Mouse (Mus musculus) cerebellum, adult 2 months (tissue): ENCODE measurements around the gene Ednrb. TPM values are rescaled to one million over a fixed set of nuclear protein-coding genes. Genes with fewer than 3 reads are reported as not detected.

Experiments
- DNase-seq, 2 experiments: peaks; one replicate each; pipeline ENCODE4 v3.0.0; 2021
- H3K27ac ChIP-seq: fragments of 200-500 bp; 2 replicates; pipeline ENCODE4 v1.5.1; 2012; ENCODE audit warnings: low read length, control low read depth, inconsistent platforms; ENCODE audit not compliant: insufficient read depth
- H3K27me3 ChIP-seq: fragments of 200-500 bp; 2 replicates; pipeline ENCODE4 v1.6.1; 2012; ENCODE audit warnings: inconsistent platforms, mild to moderate bottlenecking, low read length, moderate library complexity; ENCODE audit not compliant: control insufficient read depth, insufficient read depth
- H3K4me1 ChIP-seq: fragments of 200-500 bp; 2 replicates; pipeline ENCODE4 v1.6.1; 2011; ENCODE audit warnings: low read length; ENCODE audit not compliant: control insufficient read depth, insufficient read depth
- H3K4me3 ChIP-seq: fragments of 200-500 bp; replicated peaks from 2 replicates; pipeline ENCODE3; 2011; ENCODE audit warnings: mild to moderate bottlenecking, low read depth, low read length, control low read depth; ENCODE audit not compliant: insufficient read depth
- CTCF ChIP-seq: fragments of 200-500 bp; IDR thresholded peaks from 2 replicates; pipeline ENCODE4 v1.5.1; 2011; ENCODE audit warnings: low read depth, mild to moderate bottlenecking, control low read depth, low read length, moderate library complexity, borderline replicate concordance; ENCODE audit not compliant: insufficient read depth
- POLR2A ChIP-seq: fragments of 200-500 bp; IDR thresholded peaks from 2 replicates; pipeline ENCODE4 v1.6.1; 2011; ENCODE audit warnings: low read length, control low read depth, borderline replicate concordance; ENCODE audit not compliant: insufficient read depth
- WGBS: fragments of 180-500 bp; shearing (Covaris S2); methylation state at CpG from one replicate; pipeline ENCODE4 v1.1.7; 2018; 5-methylcytosine and 5-hydroxymethylcytosine counted together
- polyA plus RNA-seq: library from polyadenylated mRNA; depleted of rRNA; stranded (reverse); fragments of >200 nt; gene quantifications from 2 replicates; pipeline ENCODE4 v1.2.3, GENCODE M21; 2012

Ednrb gene
- polyA plus RNA-seq, 1 experiment = 53.5 TPM

DNA sequence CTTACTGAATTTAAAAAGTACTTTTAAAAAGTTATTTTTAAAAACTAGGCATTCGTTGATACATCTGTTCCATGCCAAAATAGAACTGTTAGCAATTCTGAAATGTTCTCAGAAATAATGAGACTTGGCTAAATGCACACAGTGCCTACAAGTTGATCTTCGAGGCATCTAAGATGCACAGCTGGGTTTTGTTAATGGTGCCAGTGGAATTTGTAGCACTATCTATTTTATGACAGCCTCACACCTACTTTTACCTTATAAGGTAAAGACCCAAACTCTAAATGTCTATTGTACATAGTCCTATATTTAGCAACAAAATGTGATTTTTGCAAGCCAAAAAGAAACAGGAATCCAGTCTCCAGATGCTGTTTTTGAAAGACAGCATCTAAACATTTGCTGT lies 21.0 kb upstream of the Ednrb start:
- no peak overlapping the region for H3K4me3 ChIP-seq
- no peaks in the 10 kb centered on the region for H3K27me3 ChIP-seq
- no peak for DNase-seq
- no peaks in the 10 kb centered on the region for H3K4me1 ChIP-seq
- no peak for TF ChIP-seq POLR2A
- no peak for TF ChIP-seq CTCF
- no peak overlapping the region for H3K27ac ChIP-seq
- WGBS = 64% methylated on average over 2 of the region's 2 CpGs

- TF ChIP-seq POLR2A (no peak), CTCF (no peak)
- no peak overlapping the region for H3K27ac ChIP-seq
- 44% methylated on average over 7 of the region's 7 CpGs for WGBS
- no peak overlapping the region for H3K4me3 ChIP-seq
- no peaks in the 10 kb centered on the region for H3K4me1 ChIP-seq
- DNase-seq = no peak
- no peaks in the 10 kb centered on the region for H3K27me3 ChIP-seq
Measured at GRCm38 (mm10) chr14:103850071-103850845, 6.1 kb upstream of the Ednrb start.

DNA sequence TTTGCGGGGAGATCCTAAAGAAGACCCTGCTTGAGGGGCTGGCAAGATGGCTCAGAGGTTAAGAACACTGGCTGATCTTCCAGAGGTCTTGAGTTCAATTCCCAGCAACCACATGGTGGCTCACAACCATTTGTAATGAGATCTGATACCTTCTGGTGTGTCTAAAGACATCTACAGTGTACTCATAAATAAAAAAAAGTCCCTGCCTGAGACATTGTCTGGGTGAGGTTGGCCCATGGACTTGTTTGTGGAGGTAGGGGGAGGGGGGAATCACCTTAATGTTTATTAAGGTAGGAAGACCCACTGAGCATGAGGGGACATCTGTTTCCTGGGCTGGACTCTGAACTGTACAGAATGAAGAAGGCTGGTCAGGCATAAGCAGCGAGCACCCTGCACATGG lies 1.5 kb upstream of the Ednrb start:
- Histone ChIP-seq H3K27ac (no peak overlapping the region), H3K4me3 (no peak overlapping the region), H3K27me3 (no peaks in the 10 kb centered on the region; the same call in 1 of the 2 replicates), H3K4me1 (no peaks in the 10 kb centered on the region; the same call in 1 of the 2 replicates)
- no peak for DNase-seq
- TF ChIP-seq POLR2A (no peak), CTCF (no peak)
- 97% methylated on average over 2 of the region's 2 CpGs for WGBS

DNA sequence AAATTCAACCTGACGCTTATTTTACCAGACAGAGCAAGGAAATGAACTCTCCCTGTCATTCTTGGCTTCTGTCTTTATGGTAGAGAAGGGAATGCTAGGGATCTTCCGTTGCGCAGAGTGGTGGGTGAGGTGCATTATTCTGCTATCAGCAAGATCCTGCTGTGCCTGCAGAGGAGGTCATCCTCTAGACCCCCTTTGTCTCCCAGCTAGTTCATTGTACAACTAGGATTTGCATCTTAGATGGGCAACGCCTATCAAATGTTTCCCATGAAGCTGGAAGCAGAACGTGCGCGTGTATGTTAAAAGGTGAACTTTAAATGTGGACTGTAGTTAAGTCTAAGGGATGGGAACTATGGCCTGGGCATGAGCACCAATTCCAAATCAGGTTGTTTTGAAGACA lies 742 bp upstream of the Ednrb start:
- 73% methylated on average over 7 of the region's 7 CpGs for WGBS
- no peaks in the 10 kb centered on the region; the same call in 1 of the 2 replicates for H3K4me1 ChIP-seq
- no peak overlapping the region for H3K27ac ChIP-seq
- no peak for DNase-seq
- no peaks in the 10 kb centered on the region; the same call in 1 of the 2 replicates for H3K27me3 ChIP-seq
- TF ChIP-seq POLR2A = no peak
- TF ChIP-seq CTCF = no peak
- H3K4me3 ChIP-seq = no peak overlapping the region

- no peak overlapping the region for H3K27ac ChIP-seq
- under 1% methylated on average over 30 of the region's 30 CpGs for WGBS
- no peaks in the 10 kb centered on the region; the same call in 1 of the 2 replicates for H3K4me1 ChIP-seq
- no peaks in the 10 kb centered on the region; the same call in 1 of the 2 replicates for H3K27me3 ChIP-seq
- peak; percentile 15 to 18 for DNase-seq
- peak overlapping the region; percentile 36 for H3K4me3 ChIP-seq
- TF ChIP-seq CTCF = no peak
- no peak for TF ChIP-seq POLR2A
Measured at GRCm38 (mm10) chr14:103843371-103844001, 716 bp downstream of the Ednrb start.

DNA sequence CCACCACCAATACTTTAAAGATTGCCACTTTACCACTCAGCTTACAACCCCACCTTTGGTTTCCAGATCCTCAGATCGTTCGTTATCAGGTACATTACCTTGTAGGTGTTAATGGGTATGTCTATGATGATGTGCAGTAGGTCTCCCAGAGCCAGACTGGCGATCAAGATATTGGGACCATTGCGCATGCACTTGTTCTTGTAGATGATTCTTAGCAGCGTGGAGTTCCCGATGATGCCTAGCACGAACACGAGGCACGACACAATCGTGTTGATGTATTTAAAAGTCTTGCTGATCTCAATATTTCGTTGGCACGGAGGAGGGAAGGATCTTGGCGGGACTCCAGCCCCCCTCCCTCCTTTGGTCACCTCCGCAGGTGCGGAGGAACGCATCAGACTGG lies 1.3 kb downstream of the Ednrb start:
- WGBS = 4% methylated on average over 16 of the region's 16 CpGs
- Histone ChIP-seq H3K4me1 (no peaks in the 10 kb centered on the region; the same call in 1 of the 2 replicates), H3K27ac (no peak overlapping the region), H3K4me3 (peak overlapping the region; percentile 36), H3K27me3 (no peaks in the 10 kb centered on the region; the same call in 1 of the 2 replicates)
- TF ChIP-seq POLR2A = no peak
- TF ChIP-seq CTCF = no peak
- DNase-seq = peak; percentile 3 to 13

DNA sequence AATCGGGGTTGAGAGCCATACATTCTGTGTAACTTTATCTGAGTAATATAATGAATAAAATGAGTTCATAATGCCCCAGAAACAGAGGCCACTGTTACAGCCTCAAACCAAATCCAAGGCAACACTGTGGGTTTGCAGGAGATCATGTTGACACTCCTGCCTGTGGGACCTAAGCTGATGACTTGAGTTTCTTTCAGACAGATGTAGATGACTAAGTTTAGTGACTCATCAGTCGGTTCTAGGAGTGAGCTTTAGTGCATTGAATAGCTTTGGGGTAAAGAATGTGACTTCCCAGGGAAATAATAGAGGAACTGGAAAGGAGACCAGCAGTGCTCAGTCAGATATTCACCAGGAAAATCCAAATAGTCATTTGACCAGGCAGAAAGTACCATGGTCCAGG lies 3.8 kb downstream of the Ednrb start:
- Histone ChIP-seq H3K4me3 (no peak overlapping the region), H3K27ac (no peak overlapping the region), H3K27me3 (no peaks in the 10 kb centered on the region; the same call in 1 of the 2 replicates), H3K4me1 (no peaks in the 10 kb centered on the region; the same call in 1 of the 2 replicates)
- 82% methylated on average over 2 of the region's 2 CpGs for WGBS
- TF ChIP-seq POLR2A (no peak), CTCF (no peak)
- DNase-seq = no peak

GRCm38 (mm10) chr14:103838887-103839286 lies 5.3 kb downstream of the Ednrb start:
- DNase-seq = no peak
- TF ChIP-seq CTCF (no peak), POLR2A (no peak)
- no peak overlapping the region for H3K4me3 ChIP-seq
- WGBS = 90% methylated on average over 5 of the region's 5 CpGs
- no peaks in the 10 kb centered on the region; the same call in 1 of the 2 replicates for H3K4me1 ChIP-seq
- H3K27me3 ChIP-seq = no peaks in the 10 kb centered on the region; the same call in 1 of the 2 replicates
- H3K27ac ChIP-seq = no peak overlapping the region
